Mouse (Mus musculus) fibroblast of lung, adult 2 months (primary cell): ENCODE results near the gene Gadd45gip1.

Experiments
- DNase-seq: peaks from one replicate; pipeline ENCODE4 v3.0.0-alpha.2; 2011; ENCODE audit warnings: low read depth

Gadd45gip1 gene

GRCm38 (mm10) chr8:84831490-84831889 is at the start of gene Gadd45gip1:
TSS of gene Gadd45gip1 (plus strand) at chr8:84831522.
- no peak for DNase-seq

DNA sequence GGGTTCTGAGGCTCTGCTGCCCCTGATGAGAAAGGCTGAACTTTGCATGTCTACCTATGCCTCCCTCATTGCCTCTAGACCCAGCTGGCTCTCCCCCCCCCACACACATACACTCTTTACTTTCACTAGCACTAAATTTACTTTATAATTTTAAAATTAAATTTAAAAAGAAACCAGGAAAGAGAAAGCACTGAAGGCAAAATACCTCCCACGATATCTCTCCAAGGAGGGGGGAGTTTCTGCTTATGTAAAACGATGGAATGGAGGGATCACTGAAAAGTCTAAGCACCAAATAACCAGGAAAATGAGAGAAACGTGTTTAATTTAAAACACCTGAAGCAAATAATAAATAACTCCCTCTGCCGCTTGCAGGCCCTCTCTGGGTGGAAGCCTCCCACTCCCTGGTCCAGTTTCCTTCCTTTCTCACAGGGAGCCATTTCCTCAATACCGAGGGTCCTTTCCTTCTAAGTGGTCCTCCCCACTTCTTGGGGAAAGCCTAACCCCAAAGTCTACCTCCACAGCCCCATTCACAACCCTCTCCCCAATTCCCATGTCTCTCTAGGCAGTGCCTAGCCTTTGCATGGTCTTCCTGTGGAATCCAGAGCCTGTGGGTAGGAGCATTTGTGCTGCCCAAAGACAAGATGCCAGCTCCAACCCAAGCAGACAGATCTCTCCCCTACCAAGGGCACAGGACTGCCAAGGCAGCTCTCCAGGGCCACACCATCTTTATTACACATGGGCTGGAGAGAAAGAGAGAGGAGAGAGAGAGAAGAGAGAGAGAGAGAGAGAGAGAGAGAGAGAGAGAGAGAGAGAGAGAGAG is 49.4 kb upstream of the Gadd45gip1 start:
- DNase-seq: no peak

- no peak for DNase-seq
Measured at GRCm38 (mm10) chr8:84782680-84783079, 48.6 kb upstream of the Gadd45gip1 start.

- no peak for DNase-seq
Measured at GRCm38 (mm10) chr8:84783198-84783918, 48.0 kb upstream of the Gadd45gip1 start.

DNA sequence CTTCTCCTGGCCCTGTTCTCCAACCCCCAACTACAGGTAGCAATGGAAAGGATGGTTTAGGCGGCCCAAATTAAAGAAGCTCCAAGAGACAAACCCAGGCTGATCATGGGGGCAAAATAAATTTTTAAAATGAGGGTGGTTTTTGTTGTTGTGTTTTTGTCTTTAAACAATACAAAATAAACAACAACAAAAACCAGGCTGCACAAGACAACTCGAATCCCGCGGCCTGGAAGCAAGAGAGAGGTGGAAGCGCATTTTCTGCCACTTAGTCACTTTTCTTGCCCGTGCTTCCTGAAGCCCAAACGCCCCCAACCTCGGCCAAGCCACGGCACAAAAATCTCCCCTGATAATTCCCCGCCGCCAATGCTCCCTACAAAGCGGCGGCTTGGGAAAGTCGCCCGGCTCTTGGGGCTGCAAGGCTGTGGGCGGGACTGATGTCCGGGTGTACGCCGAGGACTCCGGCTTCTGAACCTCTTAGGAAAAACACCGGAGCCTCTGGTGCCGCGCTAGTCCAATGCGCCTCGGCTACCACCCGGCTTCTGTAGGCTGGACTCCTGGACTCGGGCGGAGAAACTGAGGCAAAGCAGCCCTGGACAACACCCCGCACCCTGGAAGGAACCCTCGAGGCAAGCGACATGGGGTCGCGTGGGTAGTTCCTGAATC is 47.3 kb upstream of the Gadd45gip1 start:
- no peak for DNase-seq

- no peak for DNase-seq
Measured at GRCm38 (mm10) chr8:84784681-84785505, 46.4 kb upstream of the Gadd45gip1 start.

DNA sequence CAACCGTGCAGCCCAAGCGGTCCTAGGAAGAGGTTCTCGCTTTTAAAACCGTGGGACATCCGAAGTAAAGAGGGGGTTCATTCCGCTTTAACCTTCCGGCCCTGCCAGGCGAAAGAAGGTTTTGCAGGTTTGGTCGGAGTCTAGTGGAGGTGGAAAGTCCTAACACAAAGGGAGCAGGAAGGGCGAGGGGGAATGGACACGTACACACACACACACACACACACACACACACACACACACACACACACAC is 45.9 kb upstream of the Gadd45gip1 start:
- no peak for DNase-seq

DNA sequence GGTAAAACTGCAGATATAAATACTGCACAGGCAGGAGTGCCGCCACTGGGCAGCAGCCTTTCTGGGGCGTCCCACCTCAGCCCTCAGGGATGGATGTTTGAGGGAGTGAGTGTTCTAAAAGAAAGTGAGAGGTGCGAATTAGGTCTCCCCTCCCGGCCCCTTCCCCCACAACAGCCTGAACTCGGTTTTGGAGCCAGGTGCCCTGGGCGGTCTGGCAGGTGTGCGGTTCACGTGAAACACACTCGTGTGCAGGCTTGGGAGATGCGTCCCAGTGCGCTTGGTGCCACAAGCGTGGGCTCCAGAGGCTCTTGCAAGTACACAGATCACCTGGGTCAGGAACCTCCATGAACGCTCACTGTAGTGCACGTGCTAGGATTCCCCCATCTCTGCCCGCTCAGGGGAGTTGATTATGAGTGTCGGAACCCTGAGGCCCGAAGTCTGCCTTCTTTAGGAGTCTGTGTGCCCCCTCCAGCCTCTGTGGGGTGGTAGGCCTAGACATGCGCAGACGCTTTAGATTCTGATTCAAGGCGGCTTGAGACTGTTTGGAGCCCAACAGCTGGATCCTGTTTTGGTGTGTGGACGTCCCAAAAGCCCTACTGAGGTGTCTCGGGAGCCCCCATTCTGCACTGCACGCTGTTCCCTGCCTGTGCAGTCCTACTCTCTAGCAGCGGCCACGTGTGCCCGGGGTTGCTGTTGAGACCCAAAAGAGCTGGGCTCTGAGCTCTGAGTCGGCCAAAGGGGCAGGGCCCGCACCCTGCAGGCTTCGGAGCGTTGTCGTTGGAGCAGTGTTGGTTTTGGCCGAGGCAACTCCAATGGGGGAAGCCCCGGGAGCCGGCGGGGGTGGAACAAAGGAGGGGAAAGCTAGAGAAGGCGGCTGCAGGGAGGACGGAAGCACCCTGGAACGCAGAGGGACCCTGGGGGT is 45.3 kb upstream of the Gadd45gip1 start:
- no peak for DNase-seq

- no peak for DNase-seq
Measured at GRCm38 (mm10) chr8:84786801-84787467, 44.4 kb upstream of the Gadd45gip1 start.

DNA sequence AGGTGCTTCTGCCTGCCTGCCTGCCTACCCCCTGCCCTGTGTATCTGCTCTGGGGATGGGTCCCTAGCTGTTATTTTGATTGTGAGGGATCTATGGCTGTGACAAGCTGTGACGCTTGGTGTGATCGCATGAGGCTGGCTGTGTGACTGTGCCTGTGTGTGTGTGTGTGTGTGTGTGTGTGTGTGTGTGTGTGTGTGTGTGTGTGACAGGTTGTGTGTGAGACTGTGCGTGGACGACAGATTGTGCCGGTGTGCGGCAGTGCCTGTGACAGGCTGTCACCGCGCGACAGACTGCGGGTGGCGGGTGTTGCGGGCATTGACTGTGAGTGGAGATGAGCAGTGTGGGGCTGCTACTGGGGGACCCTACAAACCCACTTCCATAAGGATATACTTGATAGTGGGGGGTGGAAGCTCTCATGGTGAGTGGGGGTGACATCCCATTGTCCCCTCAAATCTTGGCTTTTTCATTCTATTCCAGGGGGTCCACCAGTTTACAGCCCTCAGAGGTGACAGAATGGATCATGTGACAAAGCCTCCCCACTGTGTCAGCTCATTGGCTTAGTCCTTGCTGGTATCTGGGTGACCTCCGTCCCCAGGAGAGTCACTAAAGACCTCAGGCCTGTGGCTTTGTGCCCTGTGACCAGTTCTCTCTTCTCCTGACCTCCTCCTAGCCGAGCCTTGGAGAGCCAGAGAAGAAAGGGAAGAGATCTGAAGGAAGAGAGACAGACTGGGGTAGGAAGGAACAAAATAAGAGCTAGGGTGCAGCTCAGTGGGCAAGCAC is 43.6 kb upstream of the Gadd45gip1 start:
- DNase-seq: no peak

DNA sequence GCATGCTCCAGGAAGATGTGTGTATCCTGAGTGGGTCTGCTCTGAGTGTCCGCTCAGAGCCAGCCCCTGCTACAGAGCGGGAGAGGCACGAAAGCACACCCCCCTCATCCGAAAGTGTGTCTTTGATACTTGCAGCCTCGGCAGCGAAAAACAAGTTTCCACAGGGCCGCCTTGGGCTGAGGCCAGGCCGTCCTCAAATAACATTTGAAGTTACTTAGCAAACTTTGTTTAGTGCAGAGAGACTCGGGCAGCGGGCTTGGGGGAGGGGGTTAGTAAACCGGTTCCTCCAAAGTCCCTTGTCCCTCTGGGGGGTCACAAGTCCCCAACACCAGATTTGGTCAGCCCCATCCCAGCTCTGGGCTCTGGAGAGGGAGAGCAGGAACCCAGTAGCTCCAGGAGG is 42.4 kb upstream of the Gadd45gip1 start:
- no peak for DNase-seq

DNA sequence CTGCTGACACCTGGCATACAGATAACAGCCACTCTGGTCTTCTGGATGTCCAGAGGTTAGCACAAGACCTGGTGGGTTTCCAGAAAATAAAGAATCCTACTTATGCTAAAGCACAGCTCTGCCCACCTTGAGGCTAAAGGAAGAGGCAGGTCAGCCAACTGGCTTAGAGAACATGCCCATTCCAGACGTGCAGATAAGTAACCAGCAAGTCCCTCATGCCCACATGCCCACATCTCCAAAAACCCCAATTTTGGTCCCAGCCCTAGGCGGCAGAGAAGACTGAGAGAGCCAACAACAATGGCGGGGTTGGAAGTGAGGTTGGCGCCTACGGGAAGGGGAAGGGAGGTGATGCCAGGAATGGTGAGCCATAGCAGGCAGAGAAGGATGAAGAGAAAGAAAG is 42.0 kb upstream of the Gadd45gip1 start:
- DNase-seq: no peak

GRCm38 (mm10) chr8:84789855-84790486 is 41.4 kb upstream of the Gadd45gip1 start:
- no peak for DNase-seq

DNA sequence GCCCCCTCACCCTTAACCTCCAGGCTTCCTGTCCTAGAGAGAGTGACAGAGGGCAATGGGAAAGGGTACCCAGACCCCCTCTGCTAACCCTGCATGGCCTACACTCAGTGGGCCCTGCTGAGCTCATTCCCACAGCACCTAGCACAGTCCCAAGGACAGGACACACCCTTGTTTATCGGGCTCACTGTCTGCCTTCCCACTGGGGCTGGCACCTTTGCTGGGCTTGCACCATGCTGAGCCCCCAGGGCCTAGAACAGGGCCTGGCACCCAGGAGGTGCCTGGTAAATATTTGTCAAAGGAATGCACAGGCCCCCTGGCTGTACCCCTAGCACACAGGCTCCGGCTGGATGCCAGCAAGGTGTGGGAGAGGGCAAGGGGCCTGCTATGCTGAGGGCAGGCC is 40.8 kb upstream of the Gadd45gip1 start:
- no peak for DNase-seq

- DNase-seq: no peak
Measured at GRCm38 (mm10) chr8:84792429-84792947, 38.8 kb upstream of the Gadd45gip1 start.

DNA sequence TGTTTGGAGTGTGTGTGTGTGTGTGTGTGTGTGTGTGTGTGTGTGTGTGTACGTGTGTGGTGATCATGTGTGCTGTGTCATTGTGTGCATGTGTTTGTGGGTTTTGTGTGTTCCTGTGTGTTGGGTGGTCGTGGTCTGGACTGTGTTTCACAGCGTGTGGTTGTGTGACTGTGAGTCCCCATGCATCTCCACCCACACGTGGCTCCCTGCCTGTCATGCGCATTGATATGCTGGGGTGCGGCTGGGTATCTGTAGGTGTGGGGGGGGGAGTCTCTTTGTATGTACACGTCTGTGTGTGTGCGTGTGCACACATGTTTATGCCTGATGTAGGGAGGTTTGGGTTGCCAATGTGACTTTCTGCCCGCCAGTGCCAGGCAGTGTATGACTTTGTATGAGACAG is 38.2 kb upstream of the Gadd45gip1 start:
- no peak for DNase-seq

DNA sequence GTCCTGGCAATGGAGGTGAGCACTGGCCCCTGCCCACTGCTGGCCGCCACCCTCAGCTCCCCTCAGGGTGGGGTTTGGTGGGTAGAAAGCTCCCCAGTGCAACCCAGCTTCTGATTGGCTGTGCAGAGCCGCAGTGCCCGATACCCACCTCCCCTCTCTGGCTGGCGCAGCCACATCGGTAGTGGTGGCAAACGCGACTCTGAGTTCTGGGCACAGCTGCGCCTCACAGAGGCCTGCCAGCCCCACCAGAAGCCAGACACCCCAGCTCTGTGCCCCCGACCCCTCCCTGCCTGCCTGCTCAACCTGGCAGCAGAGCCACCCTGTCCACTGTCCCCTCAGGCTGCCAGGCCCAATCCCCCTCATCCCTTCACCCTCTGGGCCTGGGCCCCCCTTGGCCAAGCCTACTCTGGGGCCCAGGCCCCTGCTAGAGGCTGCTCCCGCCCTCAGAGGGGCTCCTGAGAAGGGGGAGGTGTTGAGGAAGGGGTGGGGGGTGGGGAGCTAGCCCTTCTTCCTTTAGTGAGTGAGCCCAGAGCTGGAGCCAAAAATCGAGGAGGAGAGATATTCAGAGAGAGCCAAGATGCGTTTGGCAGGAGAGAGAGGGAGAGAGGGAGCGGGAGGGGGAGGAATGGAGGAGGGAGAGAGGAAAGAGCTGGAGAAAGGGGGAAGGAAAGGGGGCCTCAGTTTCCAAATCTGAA is 37.4 kb upstream of the Gadd45gip1 start:
- DNase-seq: peak; percentile 38

DNA sequence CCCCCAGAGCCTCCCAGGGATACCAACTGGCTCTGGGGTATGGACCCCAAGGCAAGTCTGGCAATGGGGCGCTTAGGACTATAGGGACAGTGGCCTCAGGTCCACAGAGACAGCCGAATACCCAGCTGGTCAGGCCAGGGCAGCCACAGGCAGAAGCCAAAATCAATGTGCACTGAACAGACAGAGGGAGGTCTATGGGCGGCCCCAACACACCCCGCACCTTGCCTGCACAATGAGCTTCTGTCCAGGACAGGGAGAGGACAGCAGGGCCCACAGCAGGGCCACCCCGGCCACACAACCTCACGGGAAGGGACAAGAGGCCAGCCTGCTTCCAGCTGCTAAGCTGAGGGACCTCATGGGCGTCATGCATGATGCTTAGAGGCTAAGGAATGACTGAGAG is 36.8 kb upstream of the Gadd45gip1 start:
- DNase-seq: peak; percentile 20
